Mouse (Mus musculus): ENCODE data around the gene Pisd. TPM values are rescaled to one million over a fixed set of nuclear protein-coding genes. Genes with fewer than 3 reads are reported as not detected.
A peak's percentile ranks its signal among the peaks of the same experiment; 100 is the strongest.
"Not testable (repeated sequence)": the region's sequence is repeated elsewhere in the genome, so short reads cannot be mapped to it uniquely, and the experiment has no call there.

Pisd gene
- polyA plus RNA-seq, 1 experiment from 2014 or later, result 95.9 TPM

DNA sequence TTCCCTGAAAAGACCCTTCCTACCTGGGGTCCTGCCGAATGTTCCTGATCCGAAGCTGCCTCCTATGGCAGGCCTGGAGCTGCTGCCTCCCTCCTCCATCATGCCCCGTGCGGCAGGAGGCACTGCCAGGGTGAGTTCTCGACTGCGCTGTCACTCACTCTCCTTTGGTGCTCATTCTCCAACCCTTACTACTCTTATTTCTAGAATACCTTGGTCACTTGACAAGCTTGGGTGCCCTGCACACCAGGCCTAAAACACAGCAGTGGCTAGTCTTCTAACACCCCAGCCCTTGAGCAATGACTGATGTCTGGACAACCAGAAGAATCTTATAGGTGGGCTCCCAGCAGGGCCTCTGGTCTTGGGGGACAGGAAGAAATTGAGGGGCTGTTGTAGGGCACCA is 51.6 kb downstream of the Pisd start:
- H3K27ac ChIP-seq (ENCODE audit: low read length); H3K4me1 ChIP-seq (ENCODE audit: insufficient read depth, low read length); H3K4me3 ChIP-seq (ENCODE audit: low read length); H3K9ac ChIP-seq (replicated peaks; ENCODE audit: low read length); H3K27me3 ChIP-seq (ENCODE audit: insufficient read depth, low read length); H3K4me2 ChIP-seq (replicated peaks; ENCODE audit: low read depth, low read length); H3K9me3 ChIP-seq (ENCODE audit: low read length): not testable (repeated sequence)
- ATAC-seq (ENCODE audit: low FRiP score, low TSS enrichment), result peak; percentile 60; the same call in 1 of the 2 replicates
- 93% methylated on average over 6 of the region's 6 CpGs for WGBS
- peaks cover 25% of the 10 kb centered on the region; the same call in 1 of the 2 replicates for H3K36me3 ChIP-seq (ENCODE audit: insufficient read depth, low read length)

DNA sequence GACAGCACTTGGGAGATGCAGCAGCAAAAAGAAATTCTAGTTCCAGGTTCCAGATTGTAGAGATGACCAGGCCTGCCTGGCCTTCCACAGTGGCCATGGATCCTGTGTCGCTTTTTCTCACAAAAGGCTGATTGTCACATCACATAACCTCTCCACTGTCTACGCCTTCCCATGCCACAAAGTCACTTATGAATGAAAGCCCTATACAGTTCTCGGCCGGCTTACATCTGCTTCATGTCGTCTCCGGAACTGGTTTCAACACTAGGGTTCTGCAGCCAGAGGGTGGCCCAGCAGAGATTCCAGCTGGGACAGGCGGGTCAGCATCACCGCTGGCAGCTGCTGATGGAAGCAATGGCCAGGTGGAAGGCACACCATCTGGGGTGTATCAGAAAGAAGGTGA is 56.6 kb downstream of the Pisd start:
- no peak for ATAC-seq (ENCODE audit: low FRiP score, low TSS enrichment)
- Histone ChIP-seq H3K9me3 (ENCODE audit: low read length) (peaks cover 2% of the 10 kb centered on the region; the same call in 1 of the 2 replicates), H3K4me3 (ENCODE audit: low read length) (no peak overlapping the region), H3K27ac (ENCODE audit: low read length) (no peak overlapping the region), H3K4me2 (replicated peaks; ENCODE audit: low read depth, low read length) (no peak overlapping the region), H3K9ac (replicated peaks; ENCODE audit: low read length) (no peak overlapping the region), H3K4me1 (ENCODE audit: insufficient read depth, low read length) (no peaks in the 10 kb centered on the region), H3K27me3 (ENCODE audit: insufficient read depth, low read length) (no peaks in the 10 kb centered on the region), H3K36me3 (ENCODE audit: insufficient read depth, low read length) (0 out of 2 replicates have a peak, but pooled peaks cover 7% of the 10 kb centered on the region)
- 91% methylated on average over 8 of the region's 8 CpGs for WGBS

DNA sequence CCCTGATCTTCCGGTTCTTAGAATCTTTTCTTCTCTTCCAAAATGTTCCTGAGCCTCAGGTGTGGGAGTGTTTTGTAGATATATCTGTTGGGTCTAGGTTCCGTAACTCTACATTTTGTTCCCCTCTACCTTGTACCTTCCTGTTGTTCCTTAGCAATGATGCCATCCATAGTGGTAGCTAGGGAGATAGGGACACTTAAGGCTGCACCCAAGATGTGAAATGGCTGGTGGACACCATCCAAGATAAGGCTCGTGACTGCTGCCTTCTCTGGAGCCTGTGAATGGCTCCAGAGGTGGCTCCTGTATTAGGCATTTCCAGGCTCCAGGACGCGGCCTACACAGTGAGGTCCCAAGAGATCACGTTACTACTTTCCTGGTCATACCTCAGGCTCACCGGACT is 57.1 kb downstream of the Pisd start:
- H3K4me3 ChIP-seq (ENCODE audit: low read length), result no peak overlapping the region
- no peak overlapping the region for H3K9ac ChIP-seq (replicated peaks; ENCODE audit: low read length)
- no peak overlapping the region for H3K27ac ChIP-seq (ENCODE audit: low read length)
- H3K27me3 ChIP-seq (ENCODE audit: insufficient read depth, low read length), result no peaks in the 10 kb centered on the region
- H3K36me3 ChIP-seq (ENCODE audit: insufficient read depth, low read length), result 0 out of 2 replicates have a peak, but pooled peaks cover 2% of the 10 kb centered on the region
- H3K4me2 ChIP-seq (replicated peaks; ENCODE audit: low read depth, low read length), result no peak overlapping the region
- H3K4me1 ChIP-seq (ENCODE audit: insufficient read depth, low read length), result no peaks in the 10 kb centered on the region
- no peaks in the 10 kb centered on the region for H3K9me3 ChIP-seq (ENCODE audit: low read length)
- 62% methylated on average over 7 of the region's 7 CpGs for WGBS
- no peak for ATAC-seq (ENCODE audit: low FRiP score, low TSS enrichment)

DNA sequence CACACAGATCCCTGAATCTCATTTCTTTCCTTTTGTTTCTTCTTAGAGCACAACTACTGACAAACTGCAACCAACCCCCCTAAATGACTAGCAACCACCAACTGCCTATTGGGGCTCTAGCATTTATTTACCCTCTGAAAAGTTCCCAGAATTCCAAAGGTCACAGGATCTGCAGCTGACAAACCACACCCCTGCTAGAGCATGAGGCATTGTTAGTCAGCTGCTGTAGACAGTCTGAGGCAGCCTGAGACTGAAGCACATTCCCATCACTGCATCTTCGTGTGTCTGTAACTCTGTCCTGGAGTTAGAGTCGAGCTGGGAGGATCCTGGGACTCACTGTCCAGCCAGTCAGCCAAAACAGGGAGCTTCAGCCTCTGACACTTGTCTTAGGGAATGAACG is 60.0 kb downstream of the Pisd start:
- H3K27ac ChIP-seq (ENCODE audit: low read length); ATAC-seq (ENCODE audit: low FRiP score, low TSS enrichment); H3K27me3 ChIP-seq (ENCODE audit: insufficient read depth, low read length); H3K4me2 ChIP-seq (replicated peaks; ENCODE audit: low read depth, low read length); H3K9ac ChIP-seq (replicated peaks; ENCODE audit: low read length); H3K36me3 ChIP-seq (ENCODE audit: insufficient read depth, low read length); H3K4me3 ChIP-seq (ENCODE audit: low read length); H3K4me1 ChIP-seq (ENCODE audit: insufficient read depth, low read length); H3K9me3 ChIP-seq (ENCODE audit: low read length): not testable (repeated sequence)
- WGBS, result 83% methylated on average over 3 of the region's 3 CpGs

DNA sequence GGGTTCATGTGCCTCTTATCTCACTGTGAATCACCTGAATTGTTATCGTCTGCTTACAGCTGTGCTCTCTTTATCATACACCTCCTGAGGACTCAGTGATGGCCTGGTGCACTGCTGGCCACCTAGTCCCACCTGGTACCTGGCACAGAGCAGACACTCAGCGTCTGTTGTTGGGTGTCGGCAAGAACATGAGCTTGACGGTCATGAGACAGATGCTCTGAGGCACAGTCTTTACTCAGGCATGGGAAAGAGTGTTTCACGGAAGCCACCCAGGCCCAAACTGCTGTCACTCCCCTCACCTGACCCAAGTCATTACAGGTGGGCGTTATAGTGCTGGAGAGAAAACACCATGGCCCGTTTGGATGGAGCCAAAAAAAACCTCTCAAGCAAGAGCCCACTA is 61.5 kb downstream of the Pisd start:
- WGBS, result 83% methylated on average over 7 of the region's 7 CpGs
- Histone ChIP-seq H3K4me2 (replicated peaks; ENCODE audit: low read depth, low read length) (no peak overlapping the region), H3K4me3 (ENCODE audit: low read length) (no peak overlapping the region), H3K36me3 (ENCODE audit: insufficient read depth, low read length) (no peaks in the 10 kb centered on the region), H3K9ac (replicated peaks; ENCODE audit: low read length) (no peak overlapping the region), H3K4me1 (ENCODE audit: insufficient read depth, low read length) (no peaks in the 10 kb centered on the region), H3K9me3 (ENCODE audit: low read length) (no peaks in the 10 kb centered on the region), H3K27me3 (ENCODE audit: insufficient read depth, low read length) (no peaks in the 10 kb centered on the region), H3K27ac (ENCODE audit: low read length) (no peak overlapping the region)
- ATAC-seq (ENCODE audit: low FRiP score, low TSS enrichment), result no peak

DNA sequence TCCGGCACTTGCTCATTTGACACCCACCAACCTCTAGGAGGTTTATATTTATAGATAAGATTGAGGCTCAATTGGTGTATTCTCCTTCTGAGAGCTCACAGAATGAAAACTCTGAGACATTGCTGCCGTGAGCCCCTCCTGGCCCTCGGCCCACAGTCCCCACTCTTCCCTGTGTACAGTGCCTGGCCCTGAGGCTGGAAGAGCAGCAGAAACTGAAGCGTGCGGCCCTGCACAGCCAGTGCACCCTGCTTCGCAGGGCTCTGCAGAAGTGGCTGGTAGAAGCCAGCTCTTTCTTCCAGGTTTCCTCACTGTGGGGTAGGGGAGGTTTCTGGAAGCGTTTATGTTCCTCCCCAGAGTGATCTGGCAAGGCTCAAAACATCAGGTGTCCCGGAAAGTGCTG is 62.7 kb downstream of the Pisd start:
- H3K4me1 ChIP-seq (ENCODE audit: insufficient read depth, low read length); H3K9me3 ChIP-seq (ENCODE audit: low read length); ATAC-seq (ENCODE audit: low FRiP score, low TSS enrichment); H3K27me3 ChIP-seq (ENCODE audit: insufficient read depth, low read length); H3K4me2 ChIP-seq (replicated peaks; ENCODE audit: low read depth, low read length); H3K9ac ChIP-seq (replicated peaks; ENCODE audit: low read length); H3K4me3 ChIP-seq (ENCODE audit: low read length); H3K36me3 ChIP-seq (ENCODE audit: insufficient read depth, low read length); H3K27ac ChIP-seq (ENCODE audit: low read length): not testable (repeated sequence)
- WGBS, result 84% methylated on average over 8 of the region's 8 CpGs

DNA sequence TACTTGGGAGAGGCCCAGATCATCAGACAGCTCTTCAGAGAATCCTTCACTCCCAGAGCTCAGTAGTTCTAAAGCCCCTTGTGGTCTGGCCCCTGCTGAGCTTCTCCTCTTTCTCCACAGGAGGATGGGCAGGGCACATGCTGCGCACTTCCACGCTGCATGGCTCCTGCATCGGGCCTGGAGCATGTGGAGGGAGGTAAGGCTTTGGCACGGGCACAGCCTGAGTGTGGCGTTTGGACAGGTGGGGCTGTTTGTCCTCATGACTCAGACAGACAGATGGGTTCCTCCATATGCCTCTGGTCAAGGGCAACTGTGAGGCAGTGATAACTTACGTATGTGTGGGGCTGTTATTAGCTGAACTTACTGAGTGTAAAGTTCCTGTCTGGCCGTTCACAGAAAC is 63.2 kb downstream of the Pisd start:
- H3K27ac ChIP-seq (ENCODE audit: low read length), result no peak overlapping the region
- H3K4me2 ChIP-seq (replicated peaks; ENCODE audit: low read depth, low read length), result no peak overlapping the region
- no peaks in the 10 kb centered on the region for H3K36me3 ChIP-seq (ENCODE audit: insufficient read depth, low read length)
- no peak for ATAC-seq (ENCODE audit: low FRiP score, low TSS enrichment)
- no peaks in the 10 kb centered on the region for H3K9me3 ChIP-seq (ENCODE audit: low read length)
- no peak overlapping the region for H3K9ac ChIP-seq (replicated peaks; ENCODE audit: low read length)
- H3K4me1 ChIP-seq (ENCODE audit: insufficient read depth, low read length), result no peaks in the 10 kb centered on the region
- 80% methylated on average over 7 of the region's 7 CpGs for WGBS
- H3K4me3 ChIP-seq (ENCODE audit: low read length), result no peak overlapping the region
- no peaks in the 10 kb centered on the region for H3K27me3 ChIP-seq (ENCODE audit: insufficient read depth, low read length)

DNA sequence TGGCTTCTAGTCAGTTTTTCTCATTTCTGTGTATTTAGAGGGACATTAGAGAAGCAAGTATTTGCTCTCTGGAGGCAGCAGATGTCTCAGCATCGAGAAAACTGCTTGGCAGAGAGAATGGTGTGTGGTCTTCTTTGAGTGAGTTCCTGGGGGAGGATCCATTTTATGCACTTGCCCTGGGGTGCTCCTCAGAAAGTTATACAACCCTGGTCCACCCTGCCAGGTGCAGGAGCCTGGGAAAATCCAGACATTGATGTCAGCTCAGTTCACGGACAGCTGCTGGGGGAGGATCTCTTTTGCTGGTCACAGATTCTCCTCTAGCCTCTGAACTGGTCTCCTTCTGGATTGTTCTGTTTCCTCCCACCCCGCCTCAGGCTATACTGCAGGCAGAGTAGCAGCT is 64.1 kb downstream of the Pisd start:
- Histone ChIP-seq H3K4me2 (replicated peaks; ENCODE audit: low read depth, low read length) (no peak overlapping the region), H3K27ac (ENCODE audit: low read length) (no peak overlapping the region), H3K9ac (replicated peaks; ENCODE audit: low read length) (no peak overlapping the region), H3K4me3 (ENCODE audit: low read length) (no peak overlapping the region), H3K36me3 (ENCODE audit: insufficient read depth, low read length) (no peaks in the 10 kb centered on the region), H3K27me3 (ENCODE audit: insufficient read depth, low read length) (no peaks in the 10 kb centered on the region), H3K4me1 (ENCODE audit: insufficient read depth, low read length) (no peaks in the 10 kb centered on the region), H3K9me3 (ENCODE audit: low read length) (no peaks in the 10 kb centered on the region)
- no peak; the same call in 1 of the 2 replicates for ATAC-seq (ENCODE audit: low FRiP score, low TSS enrichment)
- 33% methylated on average over 3 of the region's 3 CpGs for WGBS

DNA sequence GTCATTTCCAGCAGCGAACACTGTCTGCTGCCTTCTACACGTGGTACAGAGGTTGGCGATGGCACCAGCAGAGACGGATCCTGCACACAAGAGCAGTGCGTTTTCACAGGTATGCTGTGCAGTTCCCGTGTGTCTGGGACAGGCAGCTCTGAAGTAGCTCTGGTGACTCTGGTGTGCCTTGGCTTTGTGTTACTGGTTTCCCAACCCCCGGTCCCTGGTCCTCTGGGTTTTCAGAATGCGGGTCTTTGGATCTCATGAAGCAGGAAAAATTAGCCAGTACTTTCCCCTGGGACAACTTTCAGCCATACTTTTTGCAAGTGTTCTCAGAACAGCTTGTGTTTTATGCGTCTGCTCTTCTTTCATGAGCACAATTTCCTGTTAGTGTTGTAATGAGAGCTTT is 65.0 kb downstream of the Pisd start:
- H3K9ac ChIP-seq (replicated peaks; ENCODE audit: low read length), result no peak overlapping the region
- H3K27ac ChIP-seq (ENCODE audit: low read length), result no peak overlapping the region
- no peak for ATAC-seq (ENCODE audit: low FRiP score, low TSS enrichment)
- no peaks in the 10 kb centered on the region for H3K27me3 ChIP-seq (ENCODE audit: insufficient read depth, low read length)
- no peak overlapping the region for H3K4me3 ChIP-seq (ENCODE audit: low read length)
- no peaks in the 10 kb centered on the region for H3K9me3 ChIP-seq (ENCODE audit: low read length)
- no peaks in the 10 kb centered on the region for H3K36me3 ChIP-seq (ENCODE audit: insufficient read depth, low read length)
- no peak overlapping the region for H3K4me2 ChIP-seq (replicated peaks; ENCODE audit: low read depth, low read length)
- WGBS, result 75% methylated on average over 9 of the region's 9 CpGs
- H3K4me1 ChIP-seq (ENCODE audit: insufficient read depth, low read length), result no peaks in the 10 kb centered on the region

DNA sequence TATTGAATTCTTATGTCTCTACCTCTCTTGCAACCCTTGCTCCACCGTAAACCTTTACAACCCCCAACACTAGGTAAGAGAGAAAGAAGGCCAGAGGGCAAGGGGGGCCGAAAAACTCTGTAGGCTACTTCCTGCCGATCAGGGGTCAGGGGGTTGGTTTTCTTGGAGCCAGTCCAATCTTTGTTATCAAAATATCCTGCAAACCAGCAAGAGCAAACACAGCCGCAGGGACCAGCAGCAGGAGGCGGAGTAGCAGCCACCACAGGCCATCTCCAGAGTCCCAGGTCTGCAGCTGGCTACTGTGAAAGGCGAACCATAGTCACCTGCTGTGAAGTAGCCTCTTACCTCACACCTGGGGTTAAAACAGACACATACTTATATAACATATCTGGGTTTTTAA is 66.5 kb downstream of the Pisd start:
- no peak for ATAC-seq (ENCODE audit: low FRiP score, low TSS enrichment)
- no peak overlapping the region for H3K4me2 ChIP-seq (replicated peaks; ENCODE audit: low read depth, low read length)
- no peaks in the 10 kb centered on the region for H3K36me3 ChIP-seq (ENCODE audit: insufficient read depth, low read length)
- H3K9me3 ChIP-seq (ENCODE audit: low read length), result no peaks in the 10 kb centered on the region
- 36% methylated on average over 6 of the region's 6 CpGs for WGBS
- no peak overlapping the region for H3K4me3 ChIP-seq (ENCODE audit: low read length)
- no peaks in the 10 kb centered on the region for H3K4me1 ChIP-seq (ENCODE audit: insufficient read depth, low read length)
- no peak overlapping the region for H3K9ac ChIP-seq (replicated peaks; ENCODE audit: low read length)
- no peak overlapping the region for H3K27ac ChIP-seq (ENCODE audit: low read length)
- no peaks in the 10 kb centered on the region for H3K27me3 ChIP-seq (ENCODE audit: insufficient read depth, low read length)

DNA sequence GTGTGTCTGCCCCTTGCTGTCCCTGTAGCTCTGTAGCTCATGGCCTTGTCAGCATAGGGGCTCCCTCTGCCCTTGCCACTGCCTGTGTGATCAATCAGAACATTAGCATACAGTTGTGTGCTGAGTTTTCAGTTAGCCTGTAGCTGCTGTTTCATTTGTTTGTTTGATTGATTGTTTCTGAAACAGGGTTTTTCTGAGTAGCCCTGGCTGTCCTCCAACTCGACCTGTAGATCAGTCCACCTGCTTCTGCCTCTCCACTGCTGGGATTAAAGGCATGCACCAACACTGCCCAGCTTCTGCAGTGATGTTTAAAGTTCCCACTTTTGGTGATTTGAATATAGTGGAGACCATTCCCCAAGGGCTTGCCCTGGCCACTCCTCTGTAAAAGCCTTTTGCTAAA is 67.7 kb downstream of the Pisd start:
- Histone ChIP-seq H3K4me2 (replicated peaks; ENCODE audit: low read depth, low read length) (no peak overlapping the region), H3K27me3 (ENCODE audit: insufficient read depth, low read length) (no peaks in the 10 kb centered on the region), H3K4me1 (ENCODE audit: insufficient read depth, low read length) (no peaks in the 10 kb centered on the region), H3K36me3 (ENCODE audit: insufficient read depth, low read length) (no peaks in the 10 kb centered on the region), H3K27ac (ENCODE audit: low read length) (no peak overlapping the region), H3K4me3 (ENCODE audit: low read length) (no peak overlapping the region), H3K9me3 (ENCODE audit: low read length) (no peaks in the 10 kb centered on the region), H3K9ac (replicated peaks; ENCODE audit: low read length) (no peak overlapping the region)
- no peak for ATAC-seq (ENCODE audit: low FRiP score, low TSS enrichment)
- 46% methylated on average over 1 of the region's 1 CpGs for WGBS
